Mouse (Mus musculus) spleen, adult 12 weeks (tissue): ENCODE measurements around the gene Gm10638.

ENCODE experiments used
- DNase-seq: peaks from one replicate; pipeline ENCODE4 v3.0.0; 2022; ENCODE audit warnings: low spot score

The Gm10638 gene

DNA sequence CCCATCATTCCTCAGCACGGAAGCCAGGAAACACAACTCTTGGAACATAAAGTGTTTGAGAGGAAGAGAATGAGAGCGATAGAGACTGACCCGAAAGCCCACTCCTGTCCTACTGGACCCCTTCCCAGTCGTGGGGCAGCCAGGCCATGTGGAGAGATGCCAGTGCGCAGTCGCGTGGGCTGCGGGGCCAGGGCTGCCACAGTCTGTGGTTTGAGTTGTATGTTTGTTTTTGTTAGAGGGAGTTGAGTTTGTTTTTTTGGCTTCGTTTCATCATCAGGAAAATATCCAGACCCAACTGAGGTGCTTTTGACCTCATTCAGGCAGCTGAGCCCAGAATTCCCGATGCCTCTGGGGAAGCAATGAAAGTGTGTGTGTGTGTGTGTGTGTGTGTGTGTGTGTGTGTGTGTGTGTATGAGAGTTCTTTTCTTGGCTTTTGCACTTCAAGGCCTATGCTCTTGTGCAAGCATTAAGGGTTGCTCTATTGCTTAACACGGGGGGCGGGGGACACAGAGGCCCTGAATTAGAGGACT lies 42.5 kb downstream of the Gm10638 start:
- no peak for DNase-seq

DNA sequence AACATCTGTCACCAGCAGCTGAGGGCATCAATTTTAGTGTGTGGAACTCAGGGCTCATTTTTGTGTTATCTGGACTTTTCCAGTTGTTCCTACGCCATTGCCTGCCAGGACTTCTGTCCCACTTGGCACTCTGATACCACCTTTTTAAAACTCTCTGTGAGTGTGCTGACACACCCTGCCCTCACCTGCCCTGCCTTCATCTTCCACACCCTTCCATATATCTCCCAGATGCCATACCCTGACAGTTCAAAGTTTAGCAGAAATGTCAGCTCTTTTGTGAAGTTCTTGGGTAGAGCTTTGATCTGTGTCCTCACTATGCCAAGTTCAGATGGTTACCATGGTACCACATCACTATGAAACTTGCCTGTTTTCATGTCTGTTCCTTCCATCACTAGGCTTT lies 44.1 kb downstream of the Gm10638 start:
- DNase-seq, result no peak

DNA sequence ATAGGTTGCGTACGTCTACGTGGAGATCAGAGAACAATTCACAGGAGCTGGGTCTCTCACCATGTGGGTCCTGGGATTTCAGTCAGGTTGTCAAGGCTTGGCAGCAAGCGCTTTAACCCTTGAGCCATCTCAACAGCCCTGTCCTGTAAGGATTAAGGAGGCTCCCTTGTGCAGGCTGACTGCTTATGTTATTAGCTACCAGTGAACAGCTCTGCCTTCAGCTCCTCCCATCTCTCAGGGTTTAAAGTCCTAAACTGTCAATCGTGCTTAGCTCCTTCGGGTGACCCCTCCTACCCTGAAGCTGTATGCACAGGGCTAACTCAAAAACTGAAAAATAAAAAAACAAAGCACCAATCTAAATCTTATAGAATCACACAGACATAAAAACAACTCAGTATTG lies 46.0 kb downstream of the Gm10638 start:
- no peak for DNase-seq

DNA sequence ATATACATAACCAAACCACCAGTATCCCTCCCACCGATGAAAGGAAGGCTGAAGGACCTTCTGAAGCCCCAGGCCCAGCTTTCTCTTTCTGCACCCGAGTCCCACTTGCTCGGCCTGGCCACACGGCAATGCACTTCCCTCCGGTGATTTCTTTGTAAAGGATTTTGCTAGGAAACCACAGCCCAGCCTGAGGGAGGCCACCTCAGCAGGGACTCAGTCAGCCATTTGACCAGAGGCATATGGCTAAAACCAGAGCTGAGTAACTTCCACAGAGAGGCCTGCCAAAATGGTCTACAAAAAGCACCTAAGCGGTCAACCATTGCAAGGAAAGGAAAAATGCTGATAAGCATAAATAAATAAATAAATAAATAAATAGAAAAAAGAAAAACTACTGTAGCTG lies 49.2 kb downstream of the Gm10638 start:
- DNase-seq, result no peak
